Mouse (Mus musculus): Measurements from ENCODE around the gene Prss46. TPM values are rescaled to one million over a fixed set of nuclear protein-coding genes. Genes with fewer than 3 reads are reported as not detected.

Gene Prss46
- polyA plus RNA-seq, 1 experiment from 2014 or later: not detected

DNA sequence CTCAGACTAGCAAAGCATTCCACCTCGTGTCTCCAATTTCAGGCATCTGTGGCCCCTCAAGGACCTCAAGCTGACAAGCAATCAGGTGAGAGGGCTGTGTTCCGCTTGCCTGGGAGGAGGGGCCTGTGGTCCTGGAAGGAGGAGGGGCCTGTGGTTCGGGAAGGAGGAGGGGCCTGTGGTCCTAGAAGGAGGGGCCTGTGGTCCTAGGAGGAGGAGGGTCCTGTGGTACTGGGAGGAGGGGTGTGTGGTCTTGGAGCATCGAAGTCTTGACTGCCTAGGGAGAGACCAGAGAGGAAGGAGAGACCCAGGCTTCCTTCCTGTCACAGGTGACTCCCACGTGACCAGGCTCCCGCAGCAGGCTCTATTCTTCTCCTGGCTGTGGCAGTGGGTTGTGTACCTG is 52.3 kb downstream of the Prss46 start:
- Histone ChIP-seq H3K4me2 (replicated peaks) (no peak overlapping the region), H3K27me3 (no peaks in the 10 kb centered on the region), H3K4me1 (peaks cover 7% of the 10 kb centered on the region; the same call in 1 of the 2 replicates), H3K36me3 (0 out of 2 replicates have a peak, but pooled peaks cover 4% of the 10 kb centered on the region), H3K9ac (no peak overlapping the region), H3K4me3 (replicated peaks) (no peak overlapping the region), H3K27ac (replicated peaks) (no peak overlapping the region), H3K9me3 (replicated peaks) (no peaks in the 10 kb centered on the region)
- no peak for ATAC-seq (ENCODE audit: insufficient number of reproducible peaks, low FRiP score, low TSS enrichment, low read depth)
- 11% methylated on average over 6 of the region's 6 CpGs for WGBS

DNA sequence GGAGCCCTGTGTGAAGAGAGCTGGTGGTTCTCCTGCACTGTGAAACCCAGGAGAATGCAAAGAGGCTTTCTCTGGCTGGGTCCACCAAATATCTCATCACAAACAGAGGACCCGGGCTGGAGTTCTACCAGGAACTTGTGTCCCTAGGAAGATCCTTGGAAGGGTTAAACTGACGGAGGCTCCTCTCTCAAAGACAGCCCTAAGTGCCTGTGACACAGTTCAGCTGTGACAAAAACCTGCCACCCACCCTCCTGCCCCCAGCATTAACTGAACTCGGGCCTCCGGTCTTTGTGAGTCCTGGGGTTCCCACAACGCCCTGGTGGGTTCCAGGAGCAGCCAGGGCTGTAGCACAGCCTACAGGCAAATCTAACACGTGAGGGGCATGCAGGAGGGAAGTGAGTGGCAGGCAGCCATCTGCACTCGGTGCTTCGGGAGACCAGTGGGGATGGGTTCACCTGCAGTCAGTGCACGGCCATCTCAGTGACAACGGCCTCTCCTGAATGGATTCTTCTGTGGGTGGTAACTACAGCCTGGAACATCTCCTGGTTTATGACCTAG is 55.2 kb downstream of the Prss46 start:
- H3K4me2 ChIP-seq (replicated peaks): no peak overlapping the region
- H3K4me1 ChIP-seq: peaks cover 7% of the 10 kb centered on the region; the same call in 1 of the 2 replicates
- H3K9me3 ChIP-seq (replicated peaks): no peaks in the 10 kb centered on the region
- 52% methylated on average over 10 of the region's 10 CpGs for WGBS
- no peak overlapping the region for H3K9ac ChIP-seq
- H3K36me3 ChIP-seq: no peaks in the 10 kb centered on the region
- no peak overlapping the region for H3K4me3 ChIP-seq (replicated peaks)
- no peak overlapping the region for H3K27ac ChIP-seq (replicated peaks)
- no peak for ATAC-seq (ENCODE audit: insufficient number of reproducible peaks, low FRiP score, low TSS enrichment, low read depth)
- H3K27me3 ChIP-seq: no peaks in the 10 kb centered on the region

DNA sequence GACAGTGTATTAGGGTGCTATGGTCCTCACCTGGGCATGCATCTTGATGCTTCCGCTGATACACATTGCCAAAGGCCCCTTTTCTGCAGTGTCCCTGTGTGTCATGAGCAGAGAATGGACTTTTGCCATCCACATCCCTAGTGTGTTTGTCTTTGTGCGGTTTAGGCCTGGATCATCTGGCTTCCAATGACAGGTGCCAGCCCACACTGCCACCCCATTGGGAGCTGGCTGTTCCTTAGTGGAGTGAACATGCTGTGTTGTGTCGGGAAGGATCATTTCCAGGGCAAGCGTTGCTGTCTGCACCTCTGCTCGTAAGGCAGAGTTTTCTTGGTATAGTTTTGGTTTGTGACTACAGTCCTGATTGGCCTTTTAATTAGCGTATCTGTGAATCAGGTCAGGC is 56.9 kb downstream of the Prss46 start:
- Histone ChIP-seq H3K9me3 (replicated peaks) (no peaks in the 10 kb centered on the region), H3K27me3 (no peaks in the 10 kb centered on the region), H3K4me1 (peaks cover 5% of the 10 kb centered on the region; the same call in 1 of the 2 replicates), H3K27ac (replicated peaks) (no peak overlapping the region), H3K9ac (no peak overlapping the region), H3K36me3 (no peaks in the 10 kb centered on the region), H3K4me3 (replicated peaks) (no peak overlapping the region), H3K4me2 (replicated peaks) (no peak overlapping the region)
- ATAC-seq (ENCODE audit: insufficient number of reproducible peaks, low FRiP score, low TSS enrichment, low read depth): no peak
- WGBS: 77% methylated on average over 6 of the region's 6 CpGs

DNA sequence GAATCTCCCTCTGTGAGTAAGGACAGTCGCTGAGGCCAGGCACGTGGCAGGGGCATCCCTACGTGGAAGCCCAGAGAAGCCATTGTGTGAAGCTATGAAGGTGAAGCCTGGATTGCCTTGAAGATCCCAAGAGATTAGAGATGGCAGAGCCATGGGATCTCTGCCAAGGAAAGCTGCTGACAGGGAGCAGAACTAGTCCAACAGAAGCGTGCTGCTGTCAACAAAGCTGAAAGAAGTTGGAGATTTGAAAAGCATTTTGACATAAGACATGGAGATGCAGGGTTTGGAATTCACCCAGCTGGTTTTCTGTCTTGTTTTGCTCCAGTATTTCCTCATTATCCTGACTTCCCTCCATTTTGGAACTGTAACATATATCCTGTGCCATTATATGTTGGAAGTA is 58.0 kb downstream of the Prss46 start:
- Histone ChIP-seq H3K36me3 (no peaks in the 10 kb centered on the region), H3K9me3 (replicated peaks) (no peaks in the 10 kb centered on the region), H3K4me1 (no peaks in the 10 kb centered on the region), H3K4me3 (replicated peaks) (no peak overlapping the region), H3K27me3 (no peaks in the 10 kb centered on the region), H3K27ac (replicated peaks) (no peak overlapping the region), H3K9ac (no peak overlapping the region), H3K4me2 (replicated peaks) (no peak overlapping the region)
- WGBS: 61% methylated on average over 4 of the region's 4 CpGs
- ATAC-seq (ENCODE audit: insufficient number of reproducible peaks, low FRiP score, low TSS enrichment, low read depth): no peak

Other genes starting within 250 kb of the Prss46 start
- 51.4 and 51.7 TPM in 2 replicates for gene Nradd, start 220.1 kb upstream of the Prss46 start, polyA plus RNA-seq (2015; fragmentation: Nextera tagmentation; extraction: Ambion mirVana)
- gene Nbeal2, start 190.3 kb upstream of the Prss46 start, polyA plus RNA-seq (2015; fragmentation: Nextera tagmentation; extraction: Ambion mirVana): 4.9 and 6.7 TPM in 2 replicates
- gene Ccdc12, start 188.0 kb upstream of the Prss46 start, polyA plus RNA-seq (2015; fragmentation: Nextera tagmentation; extraction: Ambion mirVana): 131 and 139 TPM in 2 replicates
- gene Myl3, start 102.6 kb upstream of the Prss46 start, polyA plus RNA-seq (2015; fragmentation: Nextera tagmentation; extraction: Ambion mirVana): 7.5 and 8.5 TPM in 2 replicates
- gene Pth1r, start 97.4 kb upstream of the Prss46 start, polyA plus RNA-seq (2015; fragmentation: Nextera tagmentation; extraction: Ambion mirVana): 133 and 145 TPM in 2 replicates
- not detected in 2 replicates for gene Prss42, start 46.3 kb upstream of the Prss46 start, polyA plus RNA-seq (2015; fragmentation: Nextera tagmentation; extraction: Ambion mirVana)
- not detected in 2 replicates for gene Prss44, start 30.5 kb upstream of the Prss46 start, polyA plus RNA-seq (2015; fragmentation: Nextera tagmentation; extraction: Ambion mirVana)
- not detected in 2 replicates for gene Prss43, start 17.8 kb upstream of the Prss46 start, polyA plus RNA-seq (2015; fragmentation: Nextera tagmentation; extraction: Ambion mirVana)
- not detected in 2 replicates for gene Prss45, start 9.9 kb upstream of the Prss46 start, polyA plus RNA-seq (2015; fragmentation: Nextera tagmentation; extraction: Ambion mirVana)
- 0.81 and 0.93 TPM in 2 replicates for gene Prss50, start 13.5 kb downstream of the Prss46 start, polyA plus RNA-seq (2015; fragmentation: Nextera tagmentation; extraction: Ambion mirVana)
- 7.0 and 7.9 TPM in 2 replicates for gene Als2cl, start 35.4 kb downstream of the Prss46 start, polyA plus RNA-seq (2015; fragmentation: Nextera tagmentation; extraction: Ambion mirVana)
- gene Tmie, start 35.6 kb downstream of the Prss46 start, polyA plus RNA-seq (2015; fragmentation: Nextera tagmentation; extraction: Ambion mirVana): 5.7 and 9.1 TPM in 2 replicates
- not detected in 2 replicates for gene Fam240a, start 72.4 kb downstream of the Prss46 start, polyA plus RNA-seq (2015; fragmentation: Nextera tagmentation; extraction: Ambion mirVana)
- 0.42 and 0.45 TPM in 2 replicates for gene Tdgf1, start 101.7 kb downstream of the Prss46 start, polyA plus RNA-seq (2015; fragmentation: Nextera tagmentation; extraction: Ambion mirVana)
- 0.39 and 0.59 TPM in 2 replicates for gene Lrrc2, start 107.0 kb downstream of the Prss46 start, polyA plus RNA-seq (2015; fragmentation: Nextera tagmentation; extraction: Ambion mirVana)
- gene Rtp3, start 146.1 kb downstream of the Prss46 start, polyA plus RNA-seq (2015; fragmentation: Nextera tagmentation; extraction: Ambion mirVana): not detected in 2 replicates
- 8.2 and 8.9 TPM in 2 replicates for gene Ltf, start 174.8 kb downstream of the Prss46 start, polyA plus RNA-seq (2015; fragmentation: Nextera tagmentation; extraction: Ambion mirVana)
- 0.27 and 1.1 TPM in 2 replicates for gene Ccrl2, start 213.0 kb downstream of the Prss46 start, polyA plus RNA-seq (2015; fragmentation: Nextera tagmentation; extraction: Ambion mirVana)

All from embryonic facial prominence, embryonic 15.5 days (tissue).